Mouse (Mus musculus) liver, embryonic 14.5 days (tissue): ENCODE results near the gene Col4a2. TPM values are rescaled to one million over a fixed set of nuclear protein-coding genes. Genes with fewer than 3 reads are reported as not detected.

ENCODE experiments used
- ATAC-seq: fragments of 200-750 bp; cut with Nextera tagmentation; 2 replicates; pipeline ENCODE4 v1.8.0; 2017; ENCODE audit warnings: moderate number of reproducible peaks, mild to moderate bottlenecking, moderate library complexity; ENCODE audit not compliant: insufficient read depth
- DNase-seq, 3 experiments: peaks; one replicate each; pipeline ENCODE4 v3.0.0-alpha.2; 2012 to 2013; ENCODE audit warnings: low read depth in 3 of 3, low spot score in 3 of 3
- H3K27ac ChIP-seq: fragments of 300-500 bp; sonication (generic); 2 replicates; pipeline ENCODE4 v1.5.1; 2014; ENCODE audit warnings: moderate library complexity, mild to moderate bottlenecking, control low read depth, inconsistent platforms
- H3K27me3 ChIP-seq: fragments of 300-500 bp; sonication (generic); 2 replicates; pipeline ENCODE4 v1.6.1; 2014; ENCODE audit warnings: mild to moderate bottlenecking, low read length, moderate library complexity; ENCODE audit not compliant: control insufficient read depth, insufficient read depth
- H3K36me3 ChIP-seq: fragments of 300-500 bp; sonication (generic); replicated peaks from 2 replicates; pipeline ENCODE4 v1.6.1; 2014; ENCODE audit warnings: low read depth; ENCODE audit not compliant: control insufficient read depth, insufficient read depth
- H3K4me1 ChIP-seq, 2 experiments: fragments of 200-500 bp in 1 of 2; fragments of 300-500 bp in 1 of 2; sonication (generic) in 1 of 2; replicated peaks; 2 replicates each; pipeline ENCODE4 v1.6.1; 2012 to 2014; ENCODE audit warnings: antibody characterized with exemption in 1 of 2, inconsistent platforms in 1 of 2, low read length in 1 of 2; ENCODE audit not compliant: control insufficient read depth in 2 of 2, insufficient read depth in 2 of 2
- H3K4me2 ChIP-seq: fragments of 300-500 bp; sonication (generic); 2 replicates; pipeline ENCODE4 v1.6.1; 2014; ENCODE audit warnings: low read depth, mild to moderate bottlenecking, control low read depth, moderate library complexity
- H3K4me3 ChIP-seq, 2 experiments: fragments of 200-500 bp in 1 of 2; fragments of 300-500 bp in 1 of 2; sonication (generic) in 1 of 2; 2 replicates each; pipeline ENCODE4 v1.5.1; 2012 to 2014; ENCODE audit warnings: low read depth in 2 of 2, low read length in 2 of 2, mild to moderate bottlenecking in 2 of 2, control low read depth in 1 of 2, inconsistent platforms in 1 of 2, moderate library complexity in 1 of 2; ENCODE audit not compliant: insufficient read depth in 1 of 2
- H3K9ac ChIP-seq: fragments of 300-500 bp; sonication (generic); replicated peaks from 2 replicates; pipeline ENCODE4 v1.6.1; 2014; ENCODE audit warnings: mild to moderate bottlenecking, control low read depth, moderate library complexity
- H3K9me3 ChIP-seq: fragments of 300-500 bp; sonication (generic); 2 replicates; pipeline ENCODE4 v1.6.1; 2016; ENCODE audit warnings: low read length, mixed read lengths; ENCODE audit not compliant: control insufficient read depth
- CTCF ChIP-seq: IDR thresholded peaks from 2 replicates; pipeline ENCODE4 v1.5.1; 2016; ENCODE audit warnings: antibody characterized with exemption, low read depth, control low read depth
- EP300 ChIP-seq: IDR thresholded peaks from 2 replicates; pipeline ENCODE4 v1.6.1; 2016; ENCODE audit warnings: antibody characterized with exemption, low read depth
- whole genome bisulfite sequencing: fragments of 180-500 bp; shearing (Covaris S2); extraction: QIAGEN DNeasy Blood & Tissue Kit; methylation state at CpG from one replicate; pipeline ENCODE4 v1.1.7; 2014; ENCODE audit not compliant: insufficient replicate concordance; 5-methylcytosine and 5-hydroxymethylcytosine counted together
- polyA plus RNA-seq, 2 experiments: library from polyadenylated mRNA; depleted of rRNA in 1 of 2; stranded (reverse) in 1 of 2; unstranded in 1 of 2; fragments of >200 nt; fragmentation: Nextera tagmentation in 1 of 2; extraction: Ambion mirVana in 1 of 2; gene quantifications; 2 replicates each; pipeline versions ENCODE4 v1.2.1 to v1.2.3; 2012 to 2014

Gene Col4a2
- polyA plus RNA-seq, 2 experiments, result 4.7 to 4.9 TPM

GRCm38 (mm10) chr8:11470694-11471093 lies 158.1 kb downstream of the Col4a2 start:
- Histone ChIP-seq H3K27ac (no peak overlapping the region), H3K36me3 (no peaks in the 10 kb centered on the region), H3K9ac (no peak overlapping the region), H3K4me1 (peaks cover 0 to 22% of the 10 kb centered on the region in 2 experiments; a peak in 2 of 4 replicates), H3K4me3 (no peak overlapping the region), H3K27me3 (peaks cover 13% of the 10 kb centered on the region), H3K9me3 (no peaks in the 10 kb centered on the region), H3K4me2 (no peak overlapping the region)
- 52% methylated on average over 7 of the region's 7 CpGs for WGBS
- TF ChIP-seq CTCF, result no peak
- TF ChIP-seq EP300, result no peak
- ATAC-seq, result no peak
- DNase-seq, result no peak

- H3K9ac ChIP-seq, result no peak overlapping the region
- peaks cover 0 to 24% of the 10 kb centered on the region in 2 experiments; a peak in 2 of 4 replicates for H3K4me1 ChIP-seq
- no peak for DNase-seq
- no peak overlapping the region for H3K27ac ChIP-seq
- no peak overlapping the region for H3K4me3 ChIP-seq
- H3K27me3 ChIP-seq, result peaks cover 18% of the 10 kb centered on the region
- ATAC-seq, result no peak
- H3K4me2 ChIP-seq, result no peak overlapping the region
- TF ChIP-seq CTCF, result no peak
- no peak for TF ChIP-seq EP300
- no peaks in the 10 kb centered on the region for H3K36me3 ChIP-seq
- WGBS, result 37% methylated on average over 8 of the region's 8 CpGs
- no peaks in the 10 kb centered on the region for H3K9me3 ChIP-seq
These were observed 158.7 kb downstream of the Col4a2 start for GRCm38 (mm10) chr8:11471309-11471708.

GRCm38 (mm10) chr8:11473072-11473471 lies 160.5 kb downstream of the Col4a2 start:
- Histone ChIP-seq H3K27ac (no peak overlapping the region), H3K9me3 (no peaks in the 10 kb centered on the region), H3K4me1 (peaks cover 0 to 24% of the 10 kb centered on the region in 2 experiments; a peak in 2 of 4 replicates), H3K27me3 (peaks cover 36% of the 10 kb centered on the region), H3K36me3 (no peaks in the 10 kb centered on the region), H3K4me3 (no peak overlapping the region), H3K4me2 (no peak overlapping the region), H3K9ac (no peak overlapping the region)
- ATAC-seq (peak; percentile 60), DNase-seq (no peak)
- TF ChIP-seq EP300 (no peak), CTCF (no peak)
- whole genome bisulfite sequencing, result 29% methylated on average over 4 of the region's 4 CpGs

- DNase-seq (no peak), ATAC-seq (no peak)
- TF ChIP-seq EP300 (no peak), CTCF (no peak)
- H3K4me2 ChIP-seq, result no peak overlapping the region
- no peak overlapping the region for H3K27ac ChIP-seq
- no peak overlapping the region for H3K9ac ChIP-seq
- H3K36me3 ChIP-seq, result no peaks in the 10 kb centered on the region
- H3K4me3 ChIP-seq, result no peak overlapping the region
- peaks cover 59% of the 10 kb centered on the region for H3K27me3 ChIP-seq
- no peaks in the 10 kb centered on the region for H3K9me3 ChIP-seq
- peaks cover 0 to 24% of the 10 kb centered on the region in 2 experiments; a peak in 2 of 4 replicates for H3K4me1 ChIP-seq
- WGBS, result 7% methylated on average over 10 of the region's 10 CpGs
These were observed 162.8 kb downstream of the Col4a2 start for GRCm38 (mm10) chr8:11475397-11475796.

GRCm38 (mm10) chr8:11475876-11476275 lies 163.3 kb downstream of the Col4a2 start:
- Histone ChIP-seq H3K4me2 (no peak overlapping the region), H3K4me3 (no peak overlapping the region), H3K27me3 (peaks cover 63% of the 10 kb centered on the region), H3K27ac (no peak overlapping the region), H3K9me3 (no peaks in the 10 kb centered on the region), H3K36me3 (no peaks in the 10 kb centered on the region), H3K4me1 (peaks cover 0 to 22% of the 10 kb centered on the region in 2 experiments; a peak in 2 of 4 replicates), H3K9ac (no peak overlapping the region)
- WGBS, result 5% methylated on average over 2 of the region's 2 CpGs
- no peak for TF ChIP-seq CTCF
- TF ChIP-seq EP300, result no peak
- DNase-seq, result no peak
- no peak for ATAC-seq
